Comparison of ENCODE assay signal across 15 mouse cellular contexts in genomic region chr2:112433359-112433758, GRCm38 (mm10). TPM values are rescaled to one million over a fixed set of nuclear protein-coding genes. Genes with fewer than 3 reads are reported as not detected.
A peak's percentile ranks its signal among the peaks of the same experiment; 100 is the strongest.
DNase-seq lines count a peak whose midpoint lies in the region; ATAC-seq and TF ChIP-seq lines count a peak whose summit lies in the region.
"Had no signal": no experiment of that assay in that cellular context is flagged by ENCODE, and none has a peak within 500 bp of the region (broad histone marks: within the 10 kb centered on the region; RNA-seq: fewer than 3 reads in every experiment).

No protein-coding gene starts in this region.

- no peak overlapping the region for H3K4me3 ChIP-seq in lung, postnatal 0 days (ENCODE audit: low read depth, low read length)
- no peak overlapping the region for H3K4me3 ChIP-seq in stomach, postnatal 0 days (ENCODE audit: low read depth, low read length)
- H3K4me3 ChIP-seq in hindbrain, embryonic 10.5 days: no peak overlapping the region
- H3K4me3 ChIP-seq: midbrain, embryonic 10.5 days; neural tube, embryonic 13.5 days had no signal

- no peaks in the 10 kb centered on the region for H3K36me3 ChIP-seq in lung, postnatal 0 days (ENCODE audit: insufficient read depth, low read length)
- no peaks in the 10 kb centered on the region for H3K36me3 ChIP-seq in stomach, postnatal 0 days (ENCODE audit: control insufficient read depth, insufficient read depth, low read length)
- no peaks in the 10 kb centered on the region for H3K36me3 ChIP-seq in hindbrain, embryonic 10.5 days
- H3K36me3 ChIP-seq: midbrain, embryonic 10.5 days; neural tube, embryonic 13.5 days had no signal

- H3K9ac ChIP-seq in lung, postnatal 0 days (replicated peaks; ENCODE audit: low read depth): no peak overlapping the region
- H3K9ac ChIP-seq in stomach, postnatal 0 days (ENCODE audit: low read length): no peak overlapping the region
- H3K9ac ChIP-seq: neural tube, embryonic 13.5 days had no signal

- peak; percentile 64 for ATAC-seq in lung, postnatal 0 days
- ATAC-seq in stomach, postnatal 0 days (ENCODE audit: low FRiP score, low TSS enrichment): peak; percentile 65; the same call in 1 of the 2 replicates

- no peaks in the 10 kb centered on the region for H3K27me3 ChIP-seq in lung, postnatal 0 days (replicated peaks; ENCODE audit: insufficient read depth, low read length)
- H3K27me3 ChIP-seq in stomach, postnatal 0 days (ENCODE audit: control insufficient read depth, insufficient read depth, low read length): no peaks in the 10 kb centered on the region
- no peaks in the 10 kb centered on the region for H3K27me3 ChIP-seq in hindbrain, embryonic 10.5 days (ENCODE audit: insufficient read depth, poor library complexity, severe bottlenecking)
- H3K27me3 ChIP-seq: neural tube, embryonic 13.5 days had no signal

- WGBS in lung, postnatal 0 days: 54% methylated on average over 2 of the region's 2 CpGs
- WGBS in stomach, postnatal 0 days: 31% methylated on average over 2 of the region's 2 CpGs
- WGBS in hindbrain, embryonic 10.5 days: 78% methylated on average over 2 of the region's 2 CpGs

- no peak overlapping the region for H3K27ac ChIP-seq in lung, postnatal 0 days (ENCODE audit: low read length)
- H3K27ac ChIP-seq in stomach, postnatal 0 days (replicated peaks): no peak overlapping the region
- no peak overlapping the region for H3K27ac ChIP-seq in hindbrain, embryonic 10.5 days
- H3K27ac ChIP-seq: midbrain, embryonic 10.5 days; neural tube, embryonic 13.5 days had no signal

- TF ChIP-seq EP300 in lung, postnatal 0 days (IDR thresholded peaks at IDR 0.05): 0 out of 2 replicates have a peak, but pooled peaks have one; percentile 42
- TF ChIP-seq EP300 in stomach, postnatal 0 days (optimal IDR thresholded peaks at IDR 0.05): no peak

- DNase-seq in lung, postnatal 0 days (ENCODE audit: low spot score): peak; percentile 72
- no peak for DNase-seq in lung, postnatal 14 days
- peak; percentile 67 for DNase-seq in NIH3T3 (ENCODE audit: low read depth)
- DNase-seq in kidney, postnatal 25 days: peak; percentile 24 to 53
- no peak for DNase-seq in stomach, postnatal 0 days (ENCODE audit: low spot score)
- DNase-seq in hindbrain, embryonic 10.5 days (ENCODE audit: low spot score): no peak
- no peak for DNase-seq in heart, postnatal 14 days
- no peak for DNase-seq in heart, postnatal 10 days
- DNase-seq: right cerebral cortex, postnatal 14 days; thymus, adult 18-20 months had no signal

- H3K9me3 ChIP-seq in lung, postnatal 0 days (ENCODE audit: low read length): no peaks in the 10 kb centered on the region
- H3K9me3 ChIP-seq in stomach, postnatal 0 days (ENCODE audit: control insufficient read depth, low read length): no peaks in the 10 kb centered on the region
- H3K9me3 ChIP-seq in hindbrain, embryonic 10.5 days: no peaks in the 10 kb centered on the region
- H3K9me3 ChIP-seq: midbrain, embryonic 10.5 days; neural tube, embryonic 13.5 days had no signal

- no peaks in the 10 kb centered on the region for H3K4me1 ChIP-seq in lung, postnatal 0 days (ENCODE audit: insufficient read depth, low read depth, low read length)
- H3K4me1 ChIP-seq in stomach, postnatal 0 days (replicated peaks; ENCODE audit: control insufficient read depth, insufficient read depth): no peaks in the 10 kb centered on the region
- H3K4me1 ChIP-seq in hindbrain, embryonic 10.5 days (replicated peaks): no peaks in the 10 kb centered on the region
- H3K4me1 ChIP-seq: midbrain, embryonic 10.5 days; neural tube, embryonic 13.5 days had no signal

- H3K4me2 ChIP-seq in lung, postnatal 0 days (replicated peaks; ENCODE audit: low read depth, low read length): no peak overlapping the region
- no peak overlapping the region for H3K4me2 ChIP-seq in stomach, postnatal 0 days (replicated peaks; ENCODE audit: low read depth)
- H3K4me2 ChIP-seq: neural tube, embryonic 13.5 days had no signal

- intact Hi-C loops in heart, postnatal 14 days (cut with DNase I): no loop called here
- intact Hi-C loops in heart, postnatal 10 days (cut with DNase I): no loop called here

- no peak for TF ChIP-seq CTCF in lung, postnatal 0 days (IDR thresholded peaks at IDR 0.05)
- no peak for TF ChIP-seq CTCF in stomach, postnatal 0 days (IDR thresholded peaks at IDR 0.05; ENCODE audit: low read depth)

RNA-seq across cellular contexts. Expression of gene Emc7, which starts 21.4 kb away (rescaled TPM):
- polyA plus RNA-seq in lung, postnatal 0 days (2015; fragmentation: Nextera tagmentation; extraction: Ambion mirVana): 29.0 and 31.6 TPM in 2 replicates
- 23.6 and 24.5 TPM in 2 replicates for polyA plus RNA-seq in stomach, postnatal 0 days (2015; fragmentation: Nextera tagmentation; extraction: Ambion mirVana)
- polyA plus RNA-seq in hindbrain, embryonic 10.5 days (2016; fragmentation: Nextera tagmentation; extraction: Ambion mirVana): 12.0 and 12.3 TPM in 2 replicates
- 10 to 100 TPM; 15.2 to 15.5 TPM for total RNA-seq in heart, postnatal 14 days (2021)
- 10 to 100 TPM; 15.5 to 16.8 TPM for total RNA-seq in heart, postnatal 10 days (2021)

RNA-seq across cellular contexts. Expression of gene Chrm5, which starts 47.2 kb away (rescaled TPM):
- not detected in 2 replicates for polyA plus RNA-seq in lung, postnatal 0 days (2015; fragmentation: Nextera tagmentation; extraction: Ambion mirVana)
- not detected in 2 replicates for polyA plus RNA-seq in stomach, postnatal 0 days (2015; fragmentation: Nextera tagmentation; extraction: Ambion mirVana)
- polyA plus RNA-seq in hindbrain, embryonic 10.5 days (2016; fragmentation: Nextera tagmentation; extraction: Ambion mirVana): not detected in 2 replicates
- total RNA-seq in heart, postnatal 14 days (2021): not detected
- not detected for total RNA-seq in heart, postnatal 10 days (2021)
- polyA plus RNA-seq: embryonic facial prominence, embryonic 11.5 days; heart, embryonic 14.5 days; large intestine, adult 2 months; midbrain, embryonic 10.5 days had no signal

RNA-seq across cellular contexts. Expression of gene Katnbl1, which starts 54.3 kb away (rescaled TPM):
- 22.3 and 24.4 TPM in 2 replicates for polyA plus RNA-seq in lung, postnatal 0 days (2015; fragmentation: Nextera tagmentation; extraction: Ambion mirVana)
- polyA plus RNA-seq in stomach, postnatal 0 days (2015; fragmentation: Nextera tagmentation; extraction: Ambion mirVana): 25.8 and 26.4 TPM in 2 replicates
- 37.7 and 42.1 TPM in 2 replicates for polyA plus RNA-seq in hindbrain, embryonic 10.5 days (2016; fragmentation: Nextera tagmentation; extraction: Ambion mirVana)
- total RNA-seq in heart, postnatal 14 days (2021): 1 to 10 TPM; 7.3 to 7.6 TPM
- 10 to 100 TPM in 1 of 2 experiments, 1 to 10 TPM in 1; 9.4 to 10.8 TPM for total RNA-seq in heart, postnatal 10 days (2021)

RNA-seq across cellular contexts. Expression of gene Aven, which starts 59.4 kb away (rescaled TPM):
- 2.4 and 3.0 TPM in 2 replicates for polyA plus RNA-seq in lung, postnatal 0 days (2015; fragmentation: Nextera tagmentation; extraction: Ambion mirVana)
- polyA plus RNA-seq in stomach, postnatal 0 days (2015; fragmentation: Nextera tagmentation; extraction: Ambion mirVana): 3.6 and 4.7 TPM in 2 replicates
- polyA plus RNA-seq in hindbrain, embryonic 10.5 days (2016; fragmentation: Nextera tagmentation; extraction: Ambion mirVana): 6.3 and 7.4 TPM in 2 replicates
- 10 to 100 TPM; 16.9 to 17.1 TPM for total RNA-seq in heart, postnatal 14 days (2021)
- 10 to 100 TPM; 14.4 to 15.8 TPM for total RNA-seq in heart, postnatal 10 days (2021)

Comparison
In these comparisons a context has a peak if more than half of its experiments do, and no peak if none do; other contexts are left out.
1. DNase-seq: peak in lung, postnatal 0 days (single experiment), NIH3T3 (single experiment) and kidney, postnatal 25 days (2 of 2); none in lung, postnatal 14 days (single experiment), stomach, postnatal 0 days (single experiment), hindbrain, embryonic 10.5 days (single experiment), heart, postnatal 14 days (0 of 2) and heart, postnatal 10 days (0 of 2).